Mouse (Mus musculus) limb, embryonic 11.5 days (tissue): Measurements from ENCODE around the gene Hist1h2br. TPM values are rescaled to one million over a fixed set of nuclear protein-coding genes. Genes with fewer than 3 reads are reported as not detected.
"Not testable (repeated sequence)": the region's sequence is repeated elsewhere in the genome, so short reads cannot be mapped to it uniquely, and the experiment has no call there.

Source experiments
- ATAC-seq: fragments of 200-750 bp; cut with Nextera tagmentation; 2 replicates; pipeline ENCODE4 v1.8.0; 2017; ENCODE audit warnings: low read depth; ENCODE audit not compliant: insufficient number of reproducible peaks, low FRiP score, low TSS enrichment
- DNase-seq: peaks from one replicate; pipeline ENCODE4 v3.0.0-alpha.2; 2015; ENCODE audit warnings: low spot score
- H3K27ac ChIP-seq: fragments of 300-500 bp; sonication (generic); replicated peaks from 2 replicates; pipeline ENCODE4 v1.5.1; 2014; ENCODE audit warnings: low read depth, mild to moderate bottlenecking, low read length
- H3K27me3 ChIP-seq: fragments of 300-500 bp; sonication (generic); 2 replicates; pipeline ENCODE4 v1.6.1; 2014; ENCODE audit warnings: mild to moderate bottlenecking, low read length, mixed read lengths; ENCODE audit not compliant: control insufficient read depth, insufficient read depth
- H3K36me3 ChIP-seq: fragments of 300-500 bp; sonication (generic); 2 replicates; pipeline ENCODE4 v1.6.1; 2014; ENCODE audit warnings: mild to moderate bottlenecking, low read length, moderate library complexity, mixed read lengths; ENCODE audit not compliant: control insufficient read depth, insufficient read depth
- H3K4me1 ChIP-seq: fragments of 300-500 bp; sonication (generic); 2 replicates; pipeline ENCODE4 v1.6.1; 2014; ENCODE audit warnings: low read length, mixed read lengths; ENCODE audit not compliant: control insufficient read depth, insufficient read depth
- H3K4me2 ChIP-seq: fragments of 300-500 bp; sonication (generic); 2 replicates; pipeline ENCODE4 v1.6.1; 2014; ENCODE audit warnings: low read depth, mild to moderate bottlenecking, moderate library complexity; ENCODE audit not compliant: severe bottlenecking
- H3K4me3 ChIP-seq: fragments of 300-500 bp; sonication (generic); 2 replicates; pipeline ENCODE4 v1.5.1; 2014; ENCODE audit warnings: low read depth, low read length
- H3K9ac ChIP-seq: fragments of 300-500 bp; sonication (generic); 2 replicates; pipeline ENCODE4 v1.6.1; 2014; ENCODE audit warnings: mild to moderate bottlenecking, low read length
- H3K9me3 ChIP-seq: fragments of 300-500 bp; sonication (generic); 2 replicates; pipeline ENCODE4 v1.6.1; 2016; ENCODE audit warnings: low read length; ENCODE audit not compliant: control insufficient read depth
- WGBS: fragments of 180-500 bp; shearing (Covaris S2); extraction: QIAGEN DNeasy Blood & Tissue Kit; methylation state at CpG from one replicate; pipeline ENCODE4 v1.1.7; 2014; 5-methylcytosine and 5-hydroxymethylcytosine counted together
- polyA plus RNA-seq: library from polyadenylated mRNA; unstranded; fragments of >200 nt; fragmentation: Nextera tagmentation; extraction: Ambion mirVana; gene quantifications from 2 replicates; pipeline ENCODE4 v1.2.1, GENCODE M21; 2014

Gene Hist1h2br
- polyA plus RNA-seq: 21.5 and 24.2 TPM in 2 replicates

DNA sequence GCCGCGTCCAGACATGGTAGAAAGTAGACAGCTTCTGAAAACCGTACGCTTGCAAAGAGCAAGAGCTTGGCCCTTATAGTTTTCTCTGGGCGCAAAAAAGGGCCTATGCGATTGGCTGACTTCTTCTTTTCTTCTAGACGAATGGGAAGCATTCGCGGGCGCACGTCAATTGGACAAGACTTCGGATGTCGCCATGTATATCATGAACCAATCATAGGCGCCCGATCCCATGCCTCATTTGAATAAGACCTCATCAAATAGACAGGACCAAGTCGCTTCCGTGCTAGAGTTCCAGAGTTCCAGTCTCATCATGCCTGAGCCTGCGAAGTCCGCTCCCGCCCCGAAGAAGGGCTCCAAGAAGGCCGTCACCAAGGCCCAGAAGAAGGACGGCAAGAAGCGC lies at the start of gene Hist1h2br, which contains the start of gene Hist1h2ap:
Gene Hist1h2br, plus strand, starts transcription at position 283 of the 400 bp plus-strand sequence.
Gene Hist1h2ap, minus strand, starts transcription at position 47 of the 400 bp plus-strand sequence.
- H3K36me3 ChIP-seq, H3K4me3 ChIP-seq, H3K4me2 ChIP-seq, H3K4me1 ChIP-seq, DNase-seq, H3K27me3 ChIP-seq, H3K9ac ChIP-seq, H3K27ac ChIP-seq, H3K9me3 ChIP-seq: not testable (repeated sequence)
- WGBS: no CpG with 5 or more reads among the region's 24 CpGs
- peak; percentile 95 for ATAC-seq

DNA sequence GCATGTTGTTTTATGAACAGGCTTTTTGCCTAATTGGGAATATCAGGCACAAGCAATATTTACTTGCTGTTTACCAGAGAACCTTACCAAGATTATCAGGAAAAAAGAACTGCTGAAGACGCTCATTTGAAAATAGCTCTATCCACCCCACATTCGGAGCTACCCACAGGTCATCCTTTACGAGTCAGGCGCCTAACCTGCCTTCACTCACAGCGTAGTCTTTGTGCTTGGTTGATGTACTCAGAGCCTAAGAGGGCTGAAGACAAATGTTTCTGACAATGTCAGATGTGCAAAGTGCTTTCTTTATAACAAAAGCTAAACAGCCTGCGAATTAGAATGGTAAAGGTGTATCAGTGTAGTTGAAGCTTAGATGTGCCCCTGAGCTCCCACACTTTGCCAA lies 49.2 kb upstream of the Hist1h2br start:
- 27% methylated on average over 6 of the region's 6 CpGs for WGBS
- ATAC-seq (no peak), DNase-seq (peak; percentile 27)
- Histone ChIP-seq H3K4me1 (peaks cover 8% of the 10 kb centered on the region; the same call in 1 of the 2 replicates), H3K27ac (peak overlapping the region; percentile 89), H3K27me3 (no peaks in the 10 kb centered on the region), H3K9me3 (no peaks in the 10 kb centered on the region), H3K36me3 (no peaks in the 10 kb centered on the region), H3K9ac (peak overlapping the region; percentile 35), H3K4me2 (peak overlapping the region; percentile 50), H3K4me3 (no peak overlapping the region)

GRCm38 (mm10) chr13:21786189-21786898 lies 47.2 kb upstream of the Hist1h2br start:
- DNase-seq (peak; percentile 69), ATAC-seq (no peak)
- Histone ChIP-seq H3K4me2 (peak overlapping the region; percentile 42), H3K4me1 (peaks cover 8% of the 10 kb centered on the region; the same call in 1 of the 2 replicates), H3K27ac (peak overlapping the region; percentile 93), H3K36me3 (no peaks in the 10 kb centered on the region), H3K9ac (peak overlapping the region; percentile 63), H3K27me3 (no peaks in the 10 kb centered on the region), H3K9me3 (no peaks in the 10 kb centered on the region), H3K4me3 (peak overlapping the region; percentile 28)
- 7% methylated on average over 8 of the region's 8 CpGs for WGBS

- peak within 1 kb of the TSS; percentile 63 for H3K9ac ChIP-seq
- H3K36me3 ChIP-seq, H3K4me1 ChIP-seq, H3K27me3 ChIP-seq, H3K9me3 ChIP-seq: not testable (repeated sequence)
- ATAC-seq (peak; percentile 95), DNase-seq (peak; percentile 92)
- H3K4me3 ChIP-seq: peak within 1 kb of the TSS; percentile 28
- H3K27ac ChIP-seq: peak within 1 kb of the TSS; percentile 93
- peak within 1 kb of the TSS; percentile 45 for H3K4me2 ChIP-seq
- under 1% methylated on average over 32 of the region's 63 CpGs for WGBS
Measured at GRCm38 (mm10) chr13:21786899-21787629, 46.5 kb upstream of the Hist1h2br start, which contains the start of the genes Hist1h2an and Hist1h2bp. Gene Hist1h2an, minus strand, starts transcription at chr13:21787218. Gene Hist1h2bp, plus strand, starts transcription at chr13:21787461.

DNA sequence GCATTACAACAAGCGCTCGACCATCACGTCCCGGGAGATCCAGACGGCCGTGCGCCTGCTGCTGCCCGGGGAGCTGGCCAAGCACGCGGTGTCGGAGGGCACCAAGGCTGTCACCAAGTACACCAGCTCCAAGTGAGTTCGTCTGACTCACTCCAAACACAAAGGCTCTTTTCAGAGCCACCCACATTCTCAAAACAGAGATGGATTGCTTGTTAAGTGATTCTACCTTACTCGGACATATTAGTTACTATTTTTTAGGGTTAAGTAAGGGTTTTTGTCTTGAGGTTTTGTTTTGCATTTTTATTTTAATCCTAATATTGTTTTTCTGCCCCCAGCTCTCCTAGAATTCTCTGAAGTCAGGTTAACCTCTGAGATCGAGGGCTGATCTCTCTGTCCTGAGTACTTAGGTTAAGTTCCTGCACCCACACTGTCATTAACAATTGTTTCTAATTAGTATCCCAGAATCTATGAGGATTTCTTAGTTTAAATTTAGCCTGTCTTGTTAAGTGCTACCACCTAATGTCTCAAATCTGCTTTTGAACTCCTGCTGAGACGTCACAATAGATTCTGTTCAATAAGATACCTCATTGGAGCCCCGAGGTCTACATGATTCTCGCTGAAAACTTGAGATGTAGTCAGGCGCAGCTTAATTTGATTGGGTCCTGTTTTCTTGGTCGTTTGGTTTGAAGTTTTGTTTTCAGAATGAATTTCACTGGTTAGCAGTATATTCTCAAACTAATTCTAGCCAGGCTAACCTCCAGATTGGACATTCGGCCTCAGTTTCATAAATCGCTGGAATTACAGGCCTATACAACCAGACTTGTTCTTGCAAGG lies 45.6 kb upstream of the Hist1h2br start:
- DNase-seq (peak; percentile 54), ATAC-seq (no peak)
- Histone ChIP-seq H3K4me2 (peak overlapping the region; percentile 45), H3K9me3 (no peaks in the 10 kb centered on the region), H3K4me1 (peaks cover 8% of the 10 kb centered on the region; the same call in 1 of the 2 replicates), H3K36me3 (no peaks in the 10 kb centered on the region), H3K9ac (peak overlapping the region; percentile 52), H3K27me3 (no peaks in the 10 kb centered on the region), H3K4me3 (peak overlapping the region; percentile 15; the same call in 1 of the 2 replicates), H3K27ac (peak overlapping the region; percentile 93)
- 17% methylated on average over 14 of the region's 21 CpGs for WGBS

DNA sequence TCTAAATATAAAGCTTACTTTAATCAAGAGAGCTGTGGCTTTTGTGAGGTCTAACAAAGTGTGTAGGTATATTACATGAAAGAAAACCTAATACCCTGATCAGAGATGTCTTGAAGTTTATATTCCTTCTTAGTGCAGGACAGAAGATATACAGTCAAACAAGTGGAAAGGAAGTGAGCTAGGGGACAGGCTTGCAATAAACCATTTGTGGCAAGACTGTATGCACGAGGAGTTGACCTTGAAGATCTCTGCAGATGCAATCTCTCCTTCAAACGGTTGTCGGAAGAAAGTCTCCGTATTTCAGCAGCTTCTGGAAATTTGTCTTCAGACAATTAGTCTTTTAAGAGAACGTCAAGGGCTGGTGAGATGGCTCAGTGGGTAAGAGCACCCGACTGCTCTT lies 43.6 kb upstream of the Hist1h2br start:
- Histone ChIP-seq H3K4me1 (0 out of 2 replicates have a peak, but pooled peaks cover 2% of the 10 kb centered on the region), H3K27me3 (no peaks in the 10 kb centered on the region), H3K4me2 (no peak overlapping the region), H3K9ac (no peak overlapping the region), H3K27ac (no peak overlapping the region), H3K36me3 (no peaks in the 10 kb centered on the region), H3K9me3 (no peaks in the 10 kb centered on the region), H3K4me3 (no peak overlapping the region)
- no peak for DNase-seq
- no peak for ATAC-seq
- WGBS: 53% methylated on average over 6 of the region's 6 CpGs

- Histone ChIP-seq H3K4me3 (no peak overlapping the region), H3K27ac (no peak overlapping the region), H3K36me3 (no peaks in the 10 kb centered on the region), H3K9ac (0 out of 2 replicates have a peak overlapping the region, but pooled peaks have one; percentile 3), H3K27me3 (no peaks in the 10 kb centered on the region), H3K4me2 (peak overlapping the region; percentile 8; the same call in 1 of the 2 replicates), H3K9me3 (no peaks in the 10 kb centered on the region), H3K4me1 (0 out of 2 replicates have a peak, but pooled peaks cover 2% of the 10 kb centered on the region)
- ATAC-seq (no peak), DNase-seq (peak; percentile 38)
- 10% methylated on average over 18 of the region's 18 CpGs for WGBS
Measured at GRCm38 (mm10) chr13:21790601-21791283, 42.8 kb upstream of the Hist1h2br start.
